Mouse (Mus musculus) stomach, postnatal 0 days (tissue): Measurements from ENCODE around the gene Saysd1.

ENCODE experiments used
- CTCF ChIP-seq: IDR thresholded peaks from 2 replicates; pipeline ENCODE4 v1.5.1; 2016; ENCODE audit warnings: antibody characterized with exemption, low read depth, mild to moderate bottlenecking, moderate library complexity
- EP300 ChIP-seq: optimal IDR thresholded peaks from 2 replicates; pipeline ENCODE3; 2016; ENCODE audit warnings: antibody characterized with exemption

DNA sequence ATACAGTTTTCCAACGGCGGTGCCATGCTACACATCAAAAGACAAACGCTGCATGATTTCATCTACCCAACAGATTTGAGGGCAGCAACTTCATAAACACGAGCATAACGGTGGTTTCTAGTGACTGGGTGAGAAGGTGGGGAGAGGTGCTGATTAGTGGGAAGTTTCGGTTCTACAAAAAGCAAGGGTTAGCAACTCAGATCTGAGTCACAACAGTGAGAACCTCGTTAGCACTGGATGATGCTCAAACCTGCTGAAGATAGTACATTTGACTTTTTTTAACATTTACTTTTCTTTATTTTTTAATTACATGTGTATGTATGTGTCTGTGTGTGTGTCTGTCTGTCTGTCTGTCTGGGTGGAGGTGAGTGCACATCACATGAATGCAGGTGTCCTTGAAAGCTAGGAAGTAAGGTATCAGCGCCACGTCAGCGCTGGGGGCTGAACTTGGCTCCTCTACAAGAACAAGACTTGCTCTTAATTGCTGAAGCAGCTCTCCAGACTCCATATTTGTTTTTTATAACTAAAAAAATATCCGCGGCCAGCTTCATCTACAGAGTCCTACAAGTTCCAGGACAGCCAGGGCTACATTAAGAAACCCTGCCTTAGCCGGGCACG is 35.6 kb upstream of the Saysd1 start:
- TF ChIP-seq CTCF (no peak), EP300 (no peak)
